Mouse (Mus musculus) liver, adult 2 months (tissue): ENCODE measurements around the gene D630039A03Rik. TPM values are rescaled to one million over a fixed set of nuclear protein-coding genes. Genes with fewer than 3 reads are reported as not detected.

Source experiments
- DNase-seq: peaks from one replicate; pipeline ENCODE4 v3.0.0-alpha.2; 2011; ENCODE audit warnings: low read depth, low spot score; ENCODE audit errors: extremely low read depth
- H3K27ac ChIP-seq: fragments of 200-500 bp; replicated peaks from 2 replicates; pipeline ENCODE4 v1.5.1; 2012; ENCODE audit warnings: low read depth, mild to moderate bottlenecking, control low read depth, inconsistent platforms, low read length; ENCODE audit not compliant: insufficient read depth
- H3K27me3 ChIP-seq: fragments of 200-500 bp; 2 replicates; pipeline ENCODE4 v1.6.1; 2012; ENCODE audit warnings: mild to moderate bottlenecking, moderate library complexity, low read length, inconsistent platforms; ENCODE audit not compliant: control insufficient read depth, insufficient read depth
- H3K36me3 ChIP-seq: fragments of 200-500 bp; 2 replicates; pipeline ENCODE4 v1.6.1; 2012; ENCODE audit warnings: low read length, inconsistent platforms; ENCODE audit not compliant: control insufficient read depth, insufficient read depth
- H3K4me1 ChIP-seq: fragments of 200-500 bp; 2 replicates; pipeline ENCODE4 v1.6.1; 2011; ENCODE audit warnings: low read length; ENCODE audit not compliant: control insufficient read depth, insufficient read depth
- H3K4me3 ChIP-seq: fragments of 200-500 bp; 2 replicates; pipeline ENCODE4 v1.5.1; 2011; ENCODE audit warnings: low read depth, mild to moderate bottlenecking, control low read depth, low read length, moderate library complexity; ENCODE audit not compliant: insufficient read depth
- H3K79me2 ChIP-seq: fragments of 200-500 bp; 2 replicates; pipeline ENCODE4 v1.6.1; 2012; ENCODE audit warnings: inconsistent platforms, mild to moderate bottlenecking, low read length, moderate library complexity; ENCODE audit not compliant: control insufficient read depth, insufficient read depth
- H3K9ac ChIP-seq: fragments of 200-500 bp; 2 replicates; pipeline ENCODE4 v1.6.1; 2012; ENCODE audit warnings: low read depth, mild to moderate bottlenecking, control low read depth, inconsistent platforms, low read length
- CTCF ChIP-seq: fragments of 200-500 bp; IDR thresholded peaks from 2 replicates; pipeline ENCODE4 v1.5.1; 2011; ENCODE audit warnings: low read depth, low read length, control low read depth
- POLR2A ChIP-seq: fragments of 200-500 bp; IDR thresholded peaks from 2 replicates; pipeline ENCODE4 v1.6.1; 2011; ENCODE audit warnings: low read length, control low read depth; ENCODE audit not compliant: insufficient read depth; ENCODE audit errors: extremely low read depth
- WGBS: fragments of 180-500 bp; shearing (Covaris S2); methylation state at CpG from one replicate; pipeline ENCODE4 v1.1.7; 2018; 5-methylcytosine and 5-hydroxymethylcytosine counted together
- polyA plus RNA-seq: library from polyadenylated mRNA; depleted of rRNA; stranded (reverse); fragments of >200 nt; gene quantifications from 2 replicates; pipeline ENCODE4 v1.2.3, GENCODE M21; 2012
- total RNA-seq: library from RNA; depleted of rRNA; stranded (reverse); fragments of >200 nt; gene quantifications from 2 replicates; pipeline ENCODE4 v1.2.3, GENCODE M21; 2014

The D630039A03Rik gene
- total and polyA plus RNA-seq, 2 experiments = 3.2 to 14.3 TPM

- TF ChIP-seq CTCF = peak; percentile 89
- no peak for TF ChIP-seq POLR2A
- 4% methylated on average over 5 of the region's 5 CpGs for WGBS
- Histone ChIP-seq H3K9ac (no peak overlapping the region), H3K79me2 (no peaks in the 10 kb centered on the region), H3K4me1 (no peaks in the 10 kb centered on the region; the same call in 1 of the 2 replicates), H3K27ac (no peak overlapping the region), H3K4me3 (no peak overlapping the region), H3K36me3 (no peaks in the 10 kb centered on the region), H3K27me3 (no peaks in the 10 kb centered on the region)
- DNase-seq = no peak
These were observed 11.9 kb downstream of the D630039A03Rik start for GRCm38 (mm10) chr4:57904211-57904610.

- no peak for DNase-seq
- 75% methylated on average over 5 of the region's 5 CpGs for WGBS
- H3K27me3 ChIP-seq = no peaks in the 10 kb centered on the region
- H3K36me3 ChIP-seq = no peaks in the 10 kb centered on the region
- TF ChIP-seq CTCF = no peak
- no peak for TF ChIP-seq POLR2A
- H3K79me2 ChIP-seq = no peaks in the 10 kb centered on the region
- H3K4me3 ChIP-seq = no peak overlapping the region
- no peak overlapping the region for H3K27ac ChIP-seq
- no peaks in the 10 kb centered on the region; the same call in 1 of the 2 replicates for H3K4me1 ChIP-seq
- no peak overlapping the region for H3K9ac ChIP-seq
These were observed 13.5 kb downstream of the D630039A03Rik start for GRCm38 (mm10) chr4:57902619-57903018.

- H3K27ac ChIP-seq = no peak overlapping the region
- H3K9ac ChIP-seq = no peak overlapping the region
- no peaks in the 10 kb centered on the region for H3K27me3 ChIP-seq
- WGBS = 5% methylated on average over 4 of the region's 4 CpGs
- no peak for TF ChIP-seq POLR2A
- TF ChIP-seq CTCF = peak; percentile 93
- no peaks in the 10 kb centered on the region for H3K79me2 ChIP-seq
- no peak overlapping the region for H3K4me3 ChIP-seq
- no peak for DNase-seq
- H3K4me1 ChIP-seq = no peaks in the 10 kb centered on the region; the same call in 1 of the 2 replicates
- no peaks in the 10 kb centered on the region for H3K36me3 ChIP-seq
These were observed 14.9 kb downstream of the D630039A03Rik start for GRCm38 (mm10) chr4:57901210-57901609.

GRCm38 (mm10) chr4:57896631-57897030, 19.5 kb downstream of the D630039A03Rik start:
- H3K4me1 ChIP-seq = no peaks in the 10 kb centered on the region
- no peak overlapping the region for H3K4me3 ChIP-seq
- no peak overlapping the region for H3K27ac ChIP-seq
- no peaks in the 10 kb centered on the region for H3K36me3 ChIP-seq
- no peaks in the 10 kb centered on the region for H3K79me2 ChIP-seq
- WGBS = 83% methylated on average over 3 of the region's 3 CpGs
- no peak overlapping the region for H3K9ac ChIP-seq
- TF ChIP-seq POLR2A = no peak
- TF ChIP-seq CTCF = no peak
- no peaks in the 10 kb centered on the region for H3K27me3 ChIP-seq
- no peak for DNase-seq

GRCm38 (mm10) chr4:57895902-57896301, 20.2 kb downstream of the D630039A03Rik start:
- no peak for TF ChIP-seq CTCF
- TF ChIP-seq POLR2A = no peak
- Histone ChIP-seq H3K27ac (no peak overlapping the region), H3K27me3 (no peaks in the 10 kb centered on the region), H3K79me2 (no peaks in the 10 kb centered on the region), H3K9ac (no peak overlapping the region), H3K4me1 (no peaks in the 10 kb centered on the region), H3K4me3 (no peak overlapping the region), H3K36me3 (no peaks in the 10 kb centered on the region)
- DNase-seq = no peak
- WGBS = 70% methylated on average over 6 of the region's 6 CpGs

GRCm38 (mm10) chr4:57895140-57895539, 21.0 kb downstream of the D630039A03Rik start:
- DNase-seq = no peak
- WGBS = 57% methylated on average over 5 of the region's 5 CpGs
- Histone ChIP-seq H3K27me3 (no peaks in the 10 kb centered on the region), H3K4me3 (no peak overlapping the region), H3K27ac (no peak overlapping the region), H3K79me2 (no peaks in the 10 kb centered on the region), H3K36me3 (no peaks in the 10 kb centered on the region), H3K4me1 (no peaks in the 10 kb centered on the region), H3K9ac (no peak overlapping the region)
- TF ChIP-seq POLR2A (no peak), CTCF (no peak)
